Mouse (Mus musculus): ENCODE data around the gene Rhot1. TPM values are rescaled to one million over a fixed set of nuclear protein-coding genes. Genes with fewer than 3 reads are reported as not detected.
"Not testable (repeated sequence)": the region's sequence is repeated elsewhere in the genome, so short reads cannot be mapped to it uniquely, and the experiment has no call there.

Gene Rhot1
- polyA plus RNA-seq, 1 experiment from 2014 or later = 66.9 TPM

DNA sequence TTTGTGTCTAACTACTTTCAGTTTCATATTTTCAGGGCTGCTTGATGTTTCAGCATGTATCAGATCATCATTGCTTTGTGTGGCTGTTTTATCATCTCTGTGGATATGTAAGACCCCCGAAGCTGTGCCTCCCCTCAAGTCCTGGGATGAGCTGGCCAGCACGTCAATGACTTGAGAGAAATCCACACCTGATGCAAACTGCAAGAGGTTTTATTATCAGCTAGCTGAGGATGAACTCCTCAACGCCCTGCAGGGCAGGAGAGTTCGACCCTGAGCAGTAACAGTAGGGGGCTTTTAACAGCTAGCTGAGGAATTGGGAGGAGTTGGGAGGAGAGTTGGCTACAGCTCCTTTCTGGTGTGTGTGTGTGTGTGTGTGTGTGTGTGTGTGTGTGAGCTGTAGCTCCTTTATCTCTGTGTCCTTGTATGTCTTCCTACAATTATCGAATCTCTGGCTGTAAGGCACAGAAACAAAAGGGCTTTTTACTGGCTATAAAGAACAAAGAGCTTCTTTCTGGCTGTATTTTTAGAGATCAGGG is 23.3 kb upstream of the Rhot1 start:
- not testable (repeated sequence) for ATAC-seq; H3K4me1 ChIP-seq (ENCODE audit: control insufficient read depth, insufficient read depth, low read depth, low read length); H3K9ac ChIP-seq (ENCODE audit: low read depth, low read length); H3K9me3 ChIP-seq (ENCODE audit: control insufficient read depth, low read length); H3K27me3 ChIP-seq (replicated peaks; ENCODE audit: control insufficient read depth, insufficient read depth, low read length); H3K36me3 ChIP-seq (ENCODE audit: control insufficient read depth, insufficient read depth, low read length); H3K4me3 ChIP-seq (ENCODE audit: low read length); H3K4me2 ChIP-seq (ENCODE audit: low read length); H3K27ac ChIP-seq (ENCODE audit: low read depth, low read length)
- WGBS = 49% methylated on average over 5 of the region's 5 CpGs

DNA sequence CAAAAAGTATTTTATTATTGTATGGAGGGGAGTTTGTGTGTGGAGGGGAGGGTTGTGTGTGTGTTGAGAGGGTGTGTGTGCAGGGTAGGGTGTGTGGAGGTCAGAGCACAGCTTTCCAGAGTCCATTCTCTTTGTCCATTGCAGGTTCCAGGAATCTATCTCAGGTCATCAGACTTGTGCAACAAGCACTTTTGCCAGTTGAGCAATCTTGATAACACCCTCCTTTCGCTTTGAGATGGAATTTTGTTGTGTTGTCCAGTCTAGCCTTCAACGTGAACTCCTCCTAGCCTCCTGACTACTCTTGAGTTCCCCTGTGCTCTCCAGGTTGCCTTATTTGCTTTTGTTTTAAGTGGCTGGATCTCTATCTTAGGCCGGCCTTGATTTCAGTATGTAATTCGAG is 18.5 kb upstream of the Rhot1 start:
- H3K27ac ChIP-seq (ENCODE audit: low read depth, low read length) = no peak overlapping the region
- no peaks in the 10 kb centered on the region for H3K36me3 ChIP-seq (ENCODE audit: control insufficient read depth, insufficient read depth, low read length)
- H3K4me3 ChIP-seq (ENCODE audit: low read length) = no peak overlapping the region
- H3K4me2 ChIP-seq (ENCODE audit: low read length) = no peak overlapping the region
- no peaks in the 10 kb centered on the region for H3K27me3 ChIP-seq (replicated peaks; ENCODE audit: control insufficient read depth, insufficient read depth, low read length)
- no peak for ATAC-seq
- 80% methylated on average over 4 of the region's 4 CpGs for WGBS
- H3K4me1 ChIP-seq (ENCODE audit: control insufficient read depth, insufficient read depth, low read depth, low read length) = no peaks in the 10 kb centered on the region
- H3K9ac ChIP-seq (ENCODE audit: low read depth, low read length) = no peak overlapping the region
- no peaks in the 10 kb centered on the region for H3K9me3 ChIP-seq (ENCODE audit: control insufficient read depth, low read length)

DNA sequence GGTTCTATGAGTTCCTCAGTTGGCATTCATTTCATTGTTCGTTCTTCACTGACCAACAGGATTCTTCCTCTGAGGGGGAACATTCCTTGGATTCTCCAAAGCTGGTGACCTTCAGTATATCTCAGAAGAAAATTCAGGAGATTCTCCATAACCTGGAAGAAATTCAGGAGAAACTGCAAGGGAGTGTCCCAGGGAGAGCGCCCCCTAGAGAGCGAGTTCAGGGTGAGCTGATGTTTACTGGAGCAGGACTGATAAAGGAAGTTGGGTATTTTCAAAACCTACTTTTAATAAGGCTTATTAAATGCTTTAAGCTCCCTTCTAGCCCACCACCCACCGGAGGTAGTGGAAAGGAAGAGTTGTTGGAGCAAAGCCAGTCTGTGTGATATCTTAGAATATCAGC is 15.0 kb upstream of the Rhot1 start:
- H3K36me3 ChIP-seq (ENCODE audit: control insufficient read depth, insufficient read depth, low read length) = no peaks in the 10 kb centered on the region

DNA sequence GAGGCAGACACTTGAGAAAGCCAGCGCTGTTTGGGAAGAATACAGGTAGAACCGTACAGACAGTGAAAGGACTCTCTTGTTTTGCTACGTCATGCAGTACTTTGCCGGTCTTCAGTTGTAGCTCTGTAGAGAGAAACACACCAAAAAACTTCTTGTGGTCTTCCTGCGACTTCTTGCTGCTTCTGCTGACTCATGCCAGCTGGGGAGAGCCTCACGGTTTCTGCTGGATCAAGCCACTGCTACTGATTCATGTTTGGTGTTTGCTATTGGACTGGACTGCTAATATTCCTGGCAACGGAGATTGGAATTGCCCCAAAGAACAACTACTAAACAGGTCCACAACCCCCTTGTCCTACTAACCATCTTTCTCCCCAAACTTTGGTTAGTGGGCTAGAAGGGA is 12.5 kb upstream of the Rhot1 start:
- no peaks in the 10 kb centered on the region for H3K27me3 ChIP-seq (replicated peaks; ENCODE audit: control insufficient read depth, insufficient read depth, low read length)
- no peak overlapping the region for H3K4me3 ChIP-seq (ENCODE audit: low read length)
- H3K9ac ChIP-seq (ENCODE audit: low read depth, low read length) = no peak overlapping the region
- no peaks in the 10 kb centered on the region for H3K36me3 ChIP-seq (ENCODE audit: control insufficient read depth, insufficient read depth, low read length)
- no peaks in the 10 kb centered on the region for H3K4me1 ChIP-seq (ENCODE audit: control insufficient read depth, insufficient read depth, low read depth, low read length)
- no peak overlapping the region for H3K4me2 ChIP-seq (ENCODE audit: low read length)
- no peak overlapping the region for H3K27ac ChIP-seq (ENCODE audit: low read depth, low read length)
- H3K9me3 ChIP-seq (ENCODE audit: control insufficient read depth, low read length) = no peaks in the 10 kb centered on the region
- ATAC-seq = no peak
- 89% methylated on average over 7 of the region's 7 CpGs for WGBS

More for the DNA sequence above, 15.0 kb upstream of the Rhot1 start:
- no peaks in the 10 kb centered on the region for H3K27me3 ChIP-seq (replicated peaks; ENCODE audit: control insufficient read depth, insufficient read depth, low read length)
- WGBS = 59% methylated on average over 4 of the region's 4 CpGs
- H3K4me3 ChIP-seq (ENCODE audit: low read length) = no peak overlapping the region
- no peak overlapping the region for H3K4me2 ChIP-seq (ENCODE audit: low read length)
- no peak overlapping the region for H3K9ac ChIP-seq (ENCODE audit: low read depth, low read length)
- H3K4me1 ChIP-seq (ENCODE audit: control insufficient read depth, insufficient read depth, low read depth, low read length) = no peaks in the 10 kb centered on the region
- H3K27ac ChIP-seq (ENCODE audit: low read depth, low read length) = no peak overlapping the region
- no peak for ATAC-seq
- H3K9me3 ChIP-seq (ENCODE audit: control insufficient read depth, low read length) = no peaks in the 10 kb centered on the region

DNA sequence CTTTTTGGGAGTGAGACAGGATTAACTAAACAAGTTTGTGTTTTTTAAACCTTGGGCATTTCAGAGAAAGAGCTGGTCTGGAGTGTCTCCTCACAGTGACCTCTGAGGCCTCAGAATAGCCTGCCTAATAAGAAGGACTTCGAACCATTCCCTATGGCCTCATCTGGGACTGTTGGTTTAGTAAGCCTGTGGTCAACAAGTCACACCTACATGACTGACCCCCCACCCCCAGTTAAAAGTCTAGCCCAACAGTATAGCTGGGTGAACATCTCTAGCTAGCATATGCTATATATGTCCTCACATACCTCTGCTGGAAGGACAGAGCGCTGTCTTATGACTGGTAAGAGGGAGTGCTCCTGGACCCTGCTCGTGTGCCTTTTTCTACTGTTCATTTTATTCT is 9.5 kb upstream of the Rhot1 start:
- WGBS = 98% methylated on average over 3 of the region's 3 CpGs
- Histone ChIP-seq H3K27me3 (replicated peaks; ENCODE audit: control insufficient read depth, insufficient read depth, low read length) (no peaks in the 10 kb centered on the region), H3K9ac (ENCODE audit: low read depth, low read length) (no peak overlapping the region)

DNA sequence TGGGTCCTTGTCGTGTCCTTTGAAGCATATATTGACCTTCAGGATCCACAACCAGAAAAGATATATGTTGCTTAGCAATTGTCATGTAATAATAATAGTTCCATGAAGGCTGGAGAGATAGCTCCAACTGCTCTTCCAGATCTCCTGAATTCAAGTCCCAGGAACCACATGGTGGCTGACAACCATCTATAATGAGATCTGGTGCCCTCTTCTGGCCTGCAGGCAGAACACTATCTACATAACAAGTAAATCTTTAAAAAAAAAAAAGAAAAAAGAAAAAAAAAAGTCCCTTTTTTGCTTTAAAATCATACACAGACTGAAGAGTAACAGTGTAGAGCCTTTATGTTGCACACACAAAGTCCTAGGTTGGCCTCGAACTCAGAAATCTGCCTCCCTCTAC is 9.0 kb upstream of the Rhot1 start:
- no peak overlapping the region for H3K9ac ChIP-seq (ENCODE audit: low read depth, low read length)
- H3K4me1 ChIP-seq (ENCODE audit: control insufficient read depth, insufficient read depth, low read depth, low read length) = no peaks in the 10 kb centered on the region
- no peak overlapping the region for H3K27ac ChIP-seq (ENCODE audit: low read depth, low read length)
- H3K27me3 ChIP-seq (replicated peaks; ENCODE audit: control insufficient read depth, insufficient read depth, low read length) = no peaks in the 10 kb centered on the region
- no peak overlapping the region for H3K4me3 ChIP-seq (ENCODE audit: low read length)
- H3K9me3 ChIP-seq (ENCODE audit: control insufficient read depth, low read length) = no peaks in the 10 kb centered on the region
- WGBS = 97% methylated on average over 2 of the region's 2 CpGs
- H3K36me3 ChIP-seq (ENCODE audit: control insufficient read depth, insufficient read depth, low read length) = no peaks in the 10 kb centered on the region
- ATAC-seq = no peak
- H3K4me2 ChIP-seq (ENCODE audit: low read length) = no peak overlapping the region

More for the DNA sequence above, 9.5 kb upstream of the Rhot1 start:
- no peak overlapping the region for H3K27ac ChIP-seq (ENCODE audit: low read depth, low read length)
- H3K4me3 ChIP-seq (ENCODE audit: low read length) = no peak overlapping the region
- ATAC-seq = no peak
- H3K9me3 ChIP-seq (ENCODE audit: control insufficient read depth, low read length) = no peaks in the 10 kb centered on the region
- H3K4me1 ChIP-seq (ENCODE audit: control insufficient read depth, insufficient read depth, low read depth, low read length) = no peaks in the 10 kb centered on the region
- no peaks in the 10 kb centered on the region for H3K36me3 ChIP-seq (ENCODE audit: control insufficient read depth, insufficient read depth, low read length)
- H3K4me2 ChIP-seq (ENCODE audit: low read length) = no peak overlapping the region

DNA sequence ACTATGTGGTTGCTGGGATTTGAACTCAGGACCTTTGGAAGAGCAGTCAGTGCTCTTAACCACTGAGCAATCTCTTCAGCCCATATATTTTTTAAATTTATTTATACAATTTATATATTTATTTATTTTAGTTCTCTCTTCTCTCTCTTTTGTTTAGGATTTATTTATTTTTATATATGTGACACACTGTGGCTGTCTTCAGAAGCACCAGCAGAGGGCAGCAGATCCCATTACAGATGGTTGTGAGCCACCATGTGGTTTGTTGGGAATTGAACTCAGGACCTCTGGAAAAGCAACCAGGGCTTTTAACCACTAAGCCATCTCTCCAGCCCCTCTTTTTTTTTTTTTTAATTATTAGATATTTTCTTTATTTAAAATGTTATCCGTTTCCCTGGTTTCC is 8.5 kb upstream of the Rhot1 start:
- no peak for ATAC-seq
- Histone ChIP-seq H3K4me3 (ENCODE audit: low read length) (no peak overlapping the region), H3K27me3 (replicated peaks; ENCODE audit: control insufficient read depth, insufficient read depth, low read length) (no peaks in the 10 kb centered on the region), H3K36me3 (ENCODE audit: control insufficient read depth, insufficient read depth, low read length) (no peaks in the 10 kb centered on the region), H3K4me1 (ENCODE audit: control insufficient read depth, insufficient read depth, low read depth, low read length) (no peaks in the 10 kb centered on the region), H3K9ac (ENCODE audit: low read depth, low read length) (no peak overlapping the region), H3K9me3 (ENCODE audit: control insufficient read depth, low read length) (no peaks in the 10 kb centered on the region), H3K27ac (ENCODE audit: low read depth, low read length) (no peak overlapping the region), H3K4me2 (ENCODE audit: low read length) (no peak overlapping the region)
- 78% methylated on average over 1 of the region's 1 CpGs for WGBS

DNA sequence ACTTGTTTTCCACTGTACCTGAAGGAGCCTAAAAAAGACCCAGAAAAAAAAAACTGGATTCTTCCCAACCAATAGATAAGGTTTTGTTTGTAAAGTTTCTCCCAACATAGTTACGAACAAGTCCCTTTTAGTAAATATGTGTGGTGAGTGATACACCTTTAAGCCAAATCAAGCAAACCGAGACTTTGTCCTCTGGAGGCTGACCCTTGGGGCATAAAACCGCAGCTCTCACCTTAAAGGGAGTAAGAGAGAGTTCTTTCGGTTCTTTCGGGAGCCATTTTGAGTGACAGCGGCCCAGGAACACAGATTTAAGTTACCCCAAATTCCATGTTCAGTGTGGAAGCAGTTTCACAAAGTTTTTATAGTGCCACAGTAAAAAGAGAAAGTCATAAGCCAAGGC is 6.5 kb upstream of the Rhot1 start:
- Histone ChIP-seq H3K4me1 (ENCODE audit: control insufficient read depth, insufficient read depth, low read depth, low read length) (no peaks in the 10 kb centered on the region), H3K27ac (ENCODE audit: low read depth, low read length) (no peak overlapping the region), H3K9me3 (ENCODE audit: control insufficient read depth, low read length) (no peaks in the 10 kb centered on the region), H3K9ac (ENCODE audit: low read depth, low read length) (no peak overlapping the region), H3K4me2 (ENCODE audit: low read length) (no peak overlapping the region), H3K4me3 (ENCODE audit: low read length) (no peak overlapping the region), H3K36me3 (ENCODE audit: control insufficient read depth, insufficient read depth, low read length) (no peaks in the 10 kb centered on the region), H3K27me3 (replicated peaks; ENCODE audit: control insufficient read depth, insufficient read depth, low read length) (no peaks in the 10 kb centered on the region)
- 80% methylated on average over 6 of the region's 6 CpGs for WGBS
- no peak for ATAC-seq

DNA sequence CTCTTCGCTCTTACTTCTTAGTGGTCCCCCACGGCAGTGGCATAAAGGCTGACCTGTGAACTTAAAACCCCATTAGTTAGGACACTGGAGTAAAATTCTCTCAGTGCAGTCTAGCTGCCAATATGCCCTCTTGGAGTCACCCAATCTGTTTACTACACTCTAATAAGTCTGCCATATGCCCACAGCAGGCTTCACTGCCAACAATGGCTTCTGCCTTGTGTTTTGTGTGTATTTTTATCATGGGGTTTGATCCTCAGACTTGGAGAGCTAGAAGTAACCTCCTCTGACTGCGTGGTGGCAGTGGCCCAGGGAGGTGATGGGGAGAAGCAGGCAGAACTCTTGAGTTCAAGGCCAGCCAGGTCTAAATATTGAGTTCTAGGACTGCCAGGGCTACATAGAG is 4.8 kb upstream of the Rhot1 start:
- Histone ChIP-seq H3K9ac (ENCODE audit: low read depth, low read length) (no peak overlapping the region), H3K9me3 (ENCODE audit: control insufficient read depth, low read length) (no peaks in the 10 kb centered on the region), H3K4me3 (ENCODE audit: low read length) (no peak overlapping the region), H3K36me3 (ENCODE audit: control insufficient read depth, insufficient read depth, low read length) (no peaks in the 10 kb centered on the region), H3K4me1 (ENCODE audit: control insufficient read depth, insufficient read depth, low read depth, low read length) (no peaks in the 10 kb centered on the region), H3K4me2 (ENCODE audit: low read length) (no peak overlapping the region), H3K27me3 (replicated peaks; ENCODE audit: control insufficient read depth, insufficient read depth, low read length) (no peaks in the 10 kb centered on the region), H3K27ac (ENCODE audit: low read depth, low read length) (no peak overlapping the region)
- ATAC-seq = no peak
- WGBS = 67% methylated on average over 3 of the region's 3 CpGs

DNA sequence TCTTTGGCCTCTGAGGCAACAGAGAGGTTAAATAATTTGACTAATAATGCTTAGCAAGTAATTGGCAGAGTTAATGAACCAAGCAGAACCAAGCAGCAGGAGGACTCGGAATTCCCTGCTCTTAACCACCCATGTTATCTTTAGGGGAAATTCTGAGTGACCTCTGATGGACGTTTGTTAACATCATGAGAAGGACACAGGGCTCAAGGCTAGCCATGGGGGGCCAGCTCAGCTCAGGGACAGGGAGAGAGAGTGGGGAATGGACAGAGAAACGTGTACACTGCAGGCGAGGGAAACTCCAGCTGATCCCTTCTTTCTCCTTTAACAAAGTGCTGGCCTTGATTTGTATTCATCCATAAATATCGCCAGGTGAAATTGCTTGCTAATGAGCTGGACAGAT is 3.9 kb upstream of the Rhot1 start:
- Histone ChIP-seq H3K4me1 (ENCODE audit: control insufficient read depth, insufficient read depth, low read depth, low read length) (peaks cover 2% of the 10 kb centered on the region), H3K27me3 (replicated peaks; ENCODE audit: control insufficient read depth, insufficient read depth, low read length) (no peaks in the 10 kb centered on the region), H3K4me3 (ENCODE audit: low read length) (no peak overlapping the region), H3K4me2 (ENCODE audit: low read length) (no peak overlapping the region), H3K9me3 (ENCODE audit: control insufficient read depth, low read length) (no peaks in the 10 kb centered on the region), H3K36me3 (ENCODE audit: control insufficient read depth, insufficient read depth, low read length) (no peaks in the 10 kb centered on the region), H3K9ac (ENCODE audit: low read depth, low read length) (no peak overlapping the region), H3K27ac (ENCODE audit: low read depth, low read length) (no peak overlapping the region)
- 41% methylated on average over 5 of the region's 5 CpGs for WGBS
- no peak for ATAC-seq
